Mouse (Mus musculus) brain, embryonic 14.5 days (tissue): ENCODE measurements around the gene Mip. TPM values are rescaled to one million over a fixed set of nuclear protein-coding genes. Genes with fewer than 3 reads are reported as not detected.
A peak's percentile ranks its signal among the peaks of the same experiment; 100 is the strongest.
"Not testable (repeated sequence)": the region's sequence is repeated elsewhere in the genome, so short reads cannot be mapped to it uniquely, and the experiment has no call there.

Experiments
- DNase-seq: peaks from one replicate; pipeline ENCODE4 v3.0.0-alpha.2; 2011; ENCODE audit warnings: low read depth
- CTCF ChIP-seq: fragments of 200-500 bp; IDR thresholded peaks from 2 replicates; pipeline ENCODE4 v1.5.1; 2012; ENCODE audit warnings: inconsistent platforms, mild to moderate bottlenecking, moderate library complexity, borderline replicate concordance; ENCODE audit not compliant: insufficient read depth, insufficient read length; ENCODE audit errors: extremely low read depth
- POLR2A ChIP-seq: fragments of 200-500 bp; IDR thresholded peaks from 2 replicates; pipeline ENCODE4 v1.6.1; 2012; ENCODE audit warnings: mild to moderate bottlenecking, inconsistent platforms, borderline replicate concordance; ENCODE audit not compliant: poor library complexity, insufficient read depth, insufficient read length, severe bottlenecking; ENCODE audit errors: extremely low read depth
- polyA plus RNA-seq: library from polyadenylated mRNA; depleted of rRNA; stranded (reverse); fragments of >200 nt; gene quantifications from 2 replicates; pipeline ENCODE4 v1.2.3, GENCODE M21; 2012

Gene Mip
- polyA plus RNA-seq, 1 experiment = 0.36 TPM

- TF ChIP-seq CTCF (no peak), POLR2A (peak; percentile 11; the same call in 1 of the 2 replicates)
- peak; percentile 98 for DNase-seq
Observed at GRCm38 (mm10) chr10:128194024-128194550, 31.6 kb upstream of the Mip start, which contains the start of gene Gls2. TSS of gene Gls2 (plus strand) at chr10:128194457.

- TF ChIP-seq CTCF (no peak), POLR2A (no peak)
- DNase-seq = peak; percentile 41
Observed at GRCm38 (mm10) chr10:128194551-128195461, 30.8 kb upstream of the Mip start.

GRCm38 (mm10) chr10:128201856-128202255 lies 23.8 kb upstream of the Mip start:
- DNase-seq = no peak
- TF ChIP-seq POLR2A = no peak
- TF ChIP-seq CTCF = no peak

- no peak for DNase-seq
- no peak for TF ChIP-seq CTCF
- TF ChIP-seq POLR2A = no peak
Observed at GRCm38 (mm10) chr10:128204941-128205340, 20.7 kb upstream of the Mip start.

GRCm38 (mm10) chr10:128208326-128208725 lies 17.3 kb upstream of the Mip start:
- no peak for DNase-seq
- TF ChIP-seq POLR2A (no peak), CTCF (no peak)

GRCm38 (mm10) chr10:128209311-128210009 lies 16.2 kb upstream of the Mip start:
- no peak for TF ChIP-seq CTCF
- no peak for TF ChIP-seq POLR2A
- DNase-seq = no peak

GRCm38 (mm10) chr10:128210131-128210530 lies 15.5 kb upstream of the Mip start:
- no peak for TF ChIP-seq CTCF
- TF ChIP-seq POLR2A = no peak
- DNase-seq = no peak

GRCm38 (mm10) chr10:128210954-128211353 lies 14.7 kb upstream of the Mip start:
- TF ChIP-seq CTCF (no peak), POLR2A (no peak)
- DNase-seq = no peak

- peak; percentile 96 for DNase-seq
- TF ChIP-seq CTCF (peak; percentile 21; the same call in 1 of the 2 replicates), POLR2A (0 out of 2 replicates have a peak, but pooled peaks have one; percentile 17)
Observed at GRCm38 (mm10) chr10:128211390-128212108, 14.1 kb upstream of the Mip start, which contains the start of gene Spryd4. TSS of gene Spryd4 (minus strand) at chr10:128211807.

- DNase-seq = no peak
- TF ChIP-seq CTCF (no peak), POLR2A (no peak)
Observed at GRCm38 (mm10) chr10:128212148-128212547, 13.5 kb upstream of the Mip start.

- TF ChIP-seq POLR2A = no peak
- peak; percentile 67; the same call in 1 of the 2 replicates for TF ChIP-seq CTCF
Observed at GRCm38 (mm10) chr10:128212871-128213323, 12.7 kb upstream of the Mip start.

GRCm38 (mm10) chr10:128214112-128214511 lies 11.5 kb upstream of the Mip start:
- DNase-seq = not testable (repeated sequence)

More at GRCm38 (mm10) chr10:128212871-128213323, 12.7 kb upstream of the Mip start:
- DNase-seq = peak; percentile 80

- no peak for TF ChIP-seq POLR2A
- TF ChIP-seq CTCF = no peak
- no peak for DNase-seq
Observed at GRCm38 (mm10) chr10:128214981-128215380, 10.7 kb upstream of the Mip start.
